Mouse (Mus musculus): ENCODE data around the gene Rexo4.

GRCm38 (mm10) chr2:26957488-26957859 is 6.7 kb downstream of the Rexo4 start:
- TF ChIP-seq CTCF (IDR thresholded peaks at IDR 0.05) (no peak), EP300 (IDR thresholded peaks at IDR 0.05; ENCODE audit: insufficient read depth, low read depth, low read length) (no peak)

Measured in heart, adult 2 months (tissue).